Mouse (Mus musculus): ENCODE measurements at regions not wholly inside any gene's neighbourhood (a gene's known extent, or its start where the extent isn't known, plus 50 kb on each side); places are given as distances from the start of the nearest gene placed in this dataset.
"Not testable (repeated sequence)": the region's sequence is repeated elsewhere in the genome, so short reads cannot be mapped to it uniquely, and the experiment has no call there.

DNA sequence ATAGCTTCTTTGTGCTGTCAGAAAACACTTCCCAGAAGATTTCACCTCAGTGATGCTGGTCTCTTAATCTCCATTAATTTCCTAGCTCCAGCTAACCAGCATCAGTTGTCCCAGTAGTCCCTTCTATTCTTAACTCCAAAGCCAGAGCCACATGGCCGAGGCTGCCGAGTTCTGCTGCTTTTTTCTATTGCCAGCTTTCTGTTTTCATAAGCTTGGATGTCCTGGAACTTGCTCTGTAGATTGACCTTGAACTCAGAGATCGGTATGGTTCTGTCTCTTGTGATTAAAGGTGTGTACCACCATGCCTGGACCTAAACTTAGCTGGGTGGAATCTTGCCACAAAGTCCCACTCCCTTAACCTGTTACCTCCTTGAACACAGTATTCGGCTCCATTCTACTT, 155.8 kb upstream of the Peli2 start:
- TF ChIP-seq CTCF, EP300 (IDR thresholded peaks at IDR 0.05; ENCODE audit: low read depth): not testable (repeated sequence)

Measured in liver, embryonic 14.5 days (tissue).